Mouse (Mus musculus) intestine, postnatal 0 days (tissue): ENCODE data around the gene Zfp770. TPM values are rescaled to one million over a fixed set of nuclear protein-coding genes. Genes with fewer than 3 reads are reported as not detected.
A peak's percentile ranks its signal among the peaks of the same experiment; 100 is the strongest.
"Not testable (repeated sequence)": the region's sequence is repeated elsewhere in the genome, so short reads cannot be mapped to it uniquely, and the experiment has no call there.

Source experiments
- ATAC-seq: fragments of 200-750 bp; cut with Nextera tagmentation; 2 replicates; pipeline ENCODE4 v1.8.0; 2017; ENCODE audit warnings: mild to moderate bottlenecking, moderate TSS enrichment, moderate library complexity
- H3K27ac ChIP-seq: fragments of 300-500 bp; sonication (generic); 2 replicates; pipeline ENCODE4 v1.5.1; 2014; ENCODE audit warnings: mild to moderate bottlenecking, low read depth, low read length, moderate library complexity
- H3K27me3 ChIP-seq: fragments of 300-500 bp; sonication (generic); replicated peaks from 2 replicates; pipeline ENCODE4 v1.6.1; 2014; ENCODE audit warnings: low read length, mixed read lengths; ENCODE audit not compliant: control insufficient read depth, insufficient read depth
- H3K36me3 ChIP-seq: fragments of 300-500 bp; sonication (generic); 2 replicates; pipeline ENCODE4 v1.6.1; 2014; ENCODE audit warnings: mild to moderate bottlenecking, moderate library complexity; ENCODE audit not compliant: control insufficient read depth, insufficient read depth
- H3K4me1 ChIP-seq: fragments of 300-500 bp; sonication (generic); replicated peaks from 2 replicates; pipeline ENCODE4 v1.6.1; 2014; ENCODE audit warnings: antibody characterized with exemption, low read length, mixed read lengths; ENCODE audit not compliant: control insufficient read depth, insufficient read depth
- H3K4me2 ChIP-seq: fragments of 300-500 bp; sonication (generic); replicated peaks from 2 replicates; pipeline ENCODE4 v1.6.1; 2014; ENCODE audit warnings: low read depth, mild to moderate bottlenecking, moderate library complexity
- H3K4me3 ChIP-seq: fragments of 300-500 bp; sonication (generic); 2 replicates; pipeline ENCODE4 v1.5.1; 2014; ENCODE audit warnings: low read depth, low read length
- H3K9ac ChIP-seq: fragments of 300-500 bp; sonication (generic); 2 replicates; pipeline ENCODE4 v1.6.1; 2014; ENCODE audit warnings: mild to moderate bottlenecking, low read depth, low read length
- H3K9me3 ChIP-seq: fragments of 300-500 bp; sonication (generic); 2 replicates; pipeline ENCODE4 v1.6.1; 2016; ENCODE audit warnings: mixed run types; ENCODE audit not compliant: control insufficient read depth
- CTCF ChIP-seq: sonication (generic); IDR thresholded peaks from 2 replicates; pipeline ENCODE4 v1.5.1; 2016; ENCODE audit warnings: low read depth, mild to moderate bottlenecking, control low read depth, antibody characterized with exemption, moderate library complexity
- WGBS: fragments of 180-500 bp; shearing (Covaris S2); extraction: QIAGEN DNeasy Blood & Tissue Kit; methylation state at CpG from one replicate; pipeline ENCODE4 v1.1.7; 2014; 5-methylcytosine and 5-hydroxymethylcytosine counted together
- polyA plus RNA-seq: library from polyadenylated mRNA; unstranded; fragments of >200 nt; fragmentation: Nextera tagmentation; extraction: Ambion mirVana; gene quantifications from 2 replicates; pipeline ENCODE4 v1.2.1, GENCODE M21; 2015

The Zfp770 gene
- polyA plus RNA-seq, 1 experiment from 2014 or later: 2.2 TPM

DNA sequence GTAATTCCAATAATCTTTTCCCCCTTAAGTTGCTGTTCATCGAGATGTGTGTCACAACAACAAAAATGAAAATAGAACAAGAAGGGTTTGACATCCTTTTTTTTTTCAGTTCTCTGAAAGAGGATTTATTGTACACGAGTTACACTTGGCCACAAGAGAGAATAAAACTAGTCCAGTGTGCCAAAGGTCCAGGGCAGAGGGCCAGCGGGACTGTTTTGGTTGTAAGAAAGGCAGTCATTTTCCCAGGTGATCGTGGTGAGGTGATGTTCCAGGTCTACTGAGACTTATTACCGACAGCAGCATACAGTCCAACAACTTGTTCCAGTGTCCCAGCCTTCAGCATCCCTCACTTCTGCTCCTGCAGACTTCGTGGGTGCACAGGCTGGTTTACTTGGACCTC, 3.8 kb upstream of the Zfp770 start:
- TF ChIP-seq CTCF: no peak
- Histone ChIP-seq H3K27me3 (no peaks in the 10 kb centered on the region), H3K36me3 (no peaks in the 10 kb centered on the region), H3K4me2 (no peak overlapping the region), H3K4me1 (no peaks in the 10 kb centered on the region), H3K9me3 (no peaks in the 10 kb centered on the region), H3K9ac (no peak overlapping the region), H3K4me3 (no peak overlapping the region), H3K27ac (no peak overlapping the region)
- WGBS: 69% methylated on average over 6 of the region's 6 CpGs
- ATAC-seq: no peak

DNA sequence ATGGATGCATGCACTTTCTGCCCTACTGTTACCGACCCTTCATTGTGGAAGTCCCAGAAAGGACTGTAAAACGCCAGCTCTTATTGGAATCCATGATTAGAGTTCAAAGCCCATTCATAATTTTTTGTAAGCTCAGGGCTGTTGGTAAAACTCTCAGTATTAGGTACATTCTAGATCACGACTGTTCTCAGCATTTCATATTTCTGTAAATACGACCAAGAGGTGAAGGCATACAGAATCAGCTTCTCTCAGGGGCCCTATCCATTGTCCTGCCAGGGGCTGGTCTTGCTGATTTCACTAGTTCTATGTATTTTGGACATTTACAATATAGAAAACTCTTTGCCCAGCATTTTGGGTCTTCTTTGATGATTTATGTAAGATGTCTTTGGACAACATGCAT, 305 bp upstream of the Zfp770 start:
- no peak overlapping the region for H3K27ac ChIP-seq
- no peak for ATAC-seq
- H3K27me3 ChIP-seq: no peaks in the 10 kb centered on the region
- H3K36me3 ChIP-seq: no peaks in the 10 kb centered on the region
- H3K9me3 ChIP-seq: no peaks in the 10 kb centered on the region
- peak overlapping the region; percentile 83 for H3K4me2 ChIP-seq
- no peaks in the 10 kb centered on the region for H3K4me1 ChIP-seq
- no peak for TF ChIP-seq CTCF
- H3K4me3 ChIP-seq: peak overlapping the region; percentile 76
- WGBS: 34% methylated on average over 4 of the region's 4 CpGs
- peak overlapping the region; percentile 82; the same call in 1 of the 2 replicates for H3K9ac ChIP-seq

DNA sequence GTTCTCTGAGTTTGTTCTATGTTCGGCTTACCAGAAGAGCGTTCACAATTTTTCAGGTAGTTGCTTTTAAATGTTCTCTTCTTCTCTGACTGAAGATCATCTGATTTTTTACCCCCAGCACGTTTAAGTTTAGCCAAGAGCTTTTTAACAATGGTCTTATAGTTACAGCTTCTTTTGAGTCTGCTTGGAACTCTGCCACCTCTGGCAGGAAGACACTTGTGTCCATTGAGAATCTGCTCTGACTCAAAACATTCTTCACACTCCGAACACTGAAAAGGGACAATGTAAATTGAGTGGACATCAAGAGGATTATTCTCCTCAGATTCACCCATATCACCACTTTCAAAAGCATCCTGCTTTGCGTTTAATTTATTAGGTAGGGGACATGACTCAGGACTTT, 4.8 kb downstream of the Zfp770 start:
- Histone ChIP-seq H3K9ac (no peak overlapping the region), H3K27ac (no peak overlapping the region), H3K9me3 (no peaks in the 10 kb centered on the region), H3K36me3 (peaks cover 7% of the 10 kb centered on the region; the same call in 1 of the 2 replicates), H3K4me3 (no peak overlapping the region), H3K27me3 (no peaks in the 10 kb centered on the region), H3K4me2 (no peak overlapping the region), H3K4me1 (no peaks in the 10 kb centered on the region)
- TF ChIP-seq CTCF: no peak
- 85% methylated on average over 5 of the region's 5 CpGs for WGBS
- ATAC-seq: no peak

DNA sequence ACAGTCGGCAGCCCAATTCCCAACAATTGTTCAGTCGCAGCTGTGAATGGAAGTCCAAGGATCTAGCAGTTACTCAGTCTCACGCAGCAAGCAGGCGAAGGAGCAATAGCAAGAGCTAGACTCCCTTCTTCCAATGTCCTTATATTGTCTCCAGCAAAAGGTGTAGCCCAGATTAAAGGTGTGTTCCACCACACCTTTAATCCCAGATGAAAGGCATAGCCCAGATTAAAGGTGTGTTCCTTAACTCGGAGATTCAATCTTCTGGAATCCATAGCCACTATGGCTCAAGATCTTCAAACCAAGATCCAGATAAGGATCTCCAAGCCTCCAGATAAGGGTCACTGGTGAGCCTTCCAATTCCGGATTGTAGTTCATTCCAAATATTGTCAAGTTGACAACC, 14.3 kb downstream of the Zfp770 start, which contains the start of gene Aqr:
Aqr (minus strand) TSS at position 101 of the 400 bp plus-strand sequence.
- not testable (repeated sequence) for ATAC-seq, H3K4me3 ChIP-seq, H3K27ac ChIP-seq, H3K27me3 ChIP-seq, H3K4me2 ChIP-seq, H3K4me1 ChIP-seq, H3K9me3 ChIP-seq, H3K36me3 ChIP-seq, H3K9ac ChIP-seq
- WGBS: 69% methylated on average over 1 of the region's 6 CpGs

DNA sequence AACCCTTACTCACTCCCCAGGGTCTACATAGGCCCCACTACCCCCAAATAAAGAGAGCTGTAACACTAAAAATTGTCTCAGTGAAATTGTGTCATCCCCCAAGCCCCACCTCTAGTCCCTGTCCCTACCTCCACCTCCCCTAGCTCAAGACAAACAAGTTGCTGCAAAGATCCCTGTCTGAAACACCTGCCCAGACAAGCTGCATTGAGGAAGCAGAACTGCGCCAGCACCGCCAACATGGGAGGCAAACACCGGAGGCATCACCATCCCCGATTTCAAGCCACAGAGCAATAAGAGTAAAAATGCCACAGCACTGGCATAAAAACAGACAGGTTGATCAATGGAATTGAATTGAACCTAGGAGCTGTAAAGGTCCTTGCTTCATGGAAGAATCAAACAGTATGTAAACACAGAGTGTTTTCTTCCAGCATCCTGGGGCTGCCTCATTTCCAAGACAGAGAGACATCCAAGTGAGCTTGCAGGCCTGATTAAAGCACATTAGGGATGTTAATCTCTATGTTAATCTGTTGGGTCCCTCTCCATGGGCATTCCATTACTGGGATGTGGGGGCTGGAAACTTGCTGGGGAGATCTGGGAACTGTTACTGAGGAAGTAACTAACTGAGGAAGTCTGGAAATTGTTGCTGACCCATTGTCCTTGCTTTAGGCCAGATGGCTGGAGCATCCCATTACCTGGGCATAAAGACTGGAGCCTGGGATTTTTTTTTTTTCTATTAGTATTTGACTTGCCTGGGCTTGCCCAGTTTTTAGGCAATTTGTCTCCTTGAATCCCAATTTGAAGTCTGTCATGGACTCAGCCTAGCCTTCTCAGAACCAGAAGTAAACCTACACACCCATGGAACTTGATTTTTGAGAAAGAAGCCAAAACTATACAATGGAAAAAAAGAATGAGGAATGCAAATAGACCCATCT, 23.2 kb downstream of the Zfp770 start:
- 51% methylated on average over 4 of the region's 4 CpGs for WGBS
- H3K36me3 ChIP-seq: no peaks in the 10 kb centered on the region
- no peak for TF ChIP-seq CTCF
- H3K4me2 ChIP-seq: no peak overlapping the region
- no peaks in the 10 kb centered on the region for H3K9me3 ChIP-seq
- no peak overlapping the region for H3K4me3 ChIP-seq
- no peaks in the 10 kb centered on the region for H3K27me3 ChIP-seq
- no peak for ATAC-seq
- H3K27ac ChIP-seq: no peak overlapping the region
- H3K4me1 ChIP-seq: no peaks in the 10 kb centered on the region
- H3K9ac ChIP-seq: no peak overlapping the region

DNA sequence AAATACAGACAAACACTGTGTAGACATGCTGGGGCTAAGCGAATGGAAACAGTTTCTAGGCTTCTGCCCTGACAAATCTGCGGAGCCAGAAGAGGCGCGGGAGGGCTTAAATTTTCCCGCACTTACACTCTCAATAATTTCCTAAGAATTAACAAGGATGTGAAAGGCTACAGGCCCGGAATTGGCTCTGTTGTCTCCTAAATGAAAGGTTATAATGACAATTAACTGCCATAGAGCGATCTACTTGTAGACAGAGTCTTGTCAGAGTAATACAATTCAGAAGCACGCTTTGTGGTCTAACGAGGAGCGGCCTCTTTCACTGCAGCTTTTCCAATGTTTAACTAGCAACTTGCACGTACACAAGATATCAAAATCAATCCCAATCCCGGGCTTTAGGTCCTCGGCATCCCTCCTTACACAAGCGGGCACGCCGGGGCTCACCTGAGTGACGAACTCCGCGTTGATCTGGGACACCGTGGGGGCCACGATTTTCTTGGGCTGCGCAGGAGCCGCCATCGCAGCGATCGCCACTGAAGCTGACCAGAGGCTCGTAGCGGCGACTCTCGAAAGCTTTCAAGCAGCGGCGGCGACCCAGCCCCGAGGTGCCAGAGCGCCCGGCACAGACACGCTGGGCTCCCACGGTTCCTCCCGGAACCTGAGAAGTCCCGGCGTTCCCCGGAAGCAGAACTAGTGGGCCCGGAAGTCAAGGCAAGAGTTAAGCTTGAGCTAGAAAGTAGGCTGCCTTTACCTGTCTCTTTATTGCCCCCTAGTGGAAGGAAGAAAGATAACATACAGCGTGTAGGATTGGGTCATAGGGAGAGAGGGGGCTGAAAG, 26.4 kb downstream of the Zfp770 start:
- peaks cover 12% of the 10 kb centered on the region for H3K36me3 ChIP-seq
- H3K4me1 ChIP-seq: no peaks in the 10 kb centered on the region
- TF ChIP-seq CTCF: peak; percentile 94
- H3K4me3 ChIP-seq: peak overlapping the region; percentile 98
- H3K27me3 ChIP-seq: no peaks in the 10 kb centered on the region
- peak overlapping the region; percentile 87 for H3K9ac ChIP-seq
- peak; percentile 96 for ATAC-seq
- H3K27ac ChIP-seq: no peak overlapping the region
- H3K4me2 ChIP-seq: peak overlapping the region; percentile 85
- H3K9me3 ChIP-seq: no peaks in the 10 kb centered on the region
- WGBS: under 1% methylated on average over 44 of the region's 44 CpGs
